Mouse (Mus musculus): ENCODE data around the gene Vmn1r93.
"Not testable (repeated sequence)": the region's sequence is repeated elsewhere in the genome, so short reads cannot be mapped to it uniquely, and the experiment has no call there.

Gene Vmn1r93

DNA sequence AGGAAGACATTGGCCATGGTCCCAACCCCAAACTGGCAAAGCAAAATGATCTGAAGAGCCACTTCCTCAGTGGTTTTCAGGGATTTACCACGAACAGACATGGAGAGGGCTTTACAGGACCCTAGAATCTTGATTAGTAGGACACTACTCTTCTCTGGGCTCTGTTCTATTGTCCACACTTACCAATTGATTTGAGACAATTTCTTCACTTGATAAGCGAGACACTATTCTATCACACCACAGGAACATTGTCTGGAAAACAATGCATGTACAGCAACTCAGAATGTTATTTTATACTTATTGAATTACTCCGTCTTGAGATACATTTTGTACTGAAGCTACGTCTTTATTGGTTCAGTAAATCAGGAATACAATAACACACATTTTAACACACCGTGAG is at the start of gene Vmn1r93:
Gene Vmn1r93, minus strand, starts transcription at position 101 of the 400 bp plus-strand sequence.
- not testable (repeated sequence) for DNase-seq (ENCODE audit: low spot score)

GRCm38 (mm10) chr7:20168277-20168676 is 29.4 kb upstream of the Vmn1r93 start, which contains the start of gene Vmn1r94:
Gene Vmn1r94, minus strand, starts transcription at chr7:20168377.
- DNase-seq (ENCODE audit: low spot score): not testable (repeated sequence)

GRCm38 (mm10) chr7:20122479-20122878 is 16.4 kb downstream of the Vmn1r93 start, which contains the start of gene Gm16442:
Gene Gm16442, minus strand, starts transcription at chr7:20122579.
- not testable (repeated sequence) for DNase-seq (ENCODE audit: low spot score)

DNA sequence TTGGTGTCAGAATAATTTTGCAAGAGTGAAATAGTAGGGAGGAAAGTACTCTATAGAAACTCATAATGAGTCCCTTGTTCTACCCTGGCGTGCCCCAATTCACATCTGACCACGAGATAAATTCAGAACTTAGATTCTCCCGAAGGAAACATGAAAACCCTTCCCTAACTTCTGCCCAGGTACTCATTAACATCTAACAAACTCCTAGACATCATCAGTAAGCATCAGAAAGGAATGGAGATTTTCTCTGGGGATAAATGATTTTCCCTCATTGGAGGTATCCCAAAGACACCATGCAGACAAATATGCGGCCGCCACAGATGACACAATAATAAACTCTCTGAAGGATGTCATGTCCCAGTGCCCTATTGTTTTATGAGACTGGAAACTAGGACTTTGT is 39.5 kb downstream of the Vmn1r93 start, which contains the start of gene Vmn1r91:
Gene Vmn1r91, plus strand, starts transcription at position 301 of the 400 bp plus-strand sequence.
- not testable (repeated sequence) for DNase-seq (ENCODE audit: low spot score)

Data from T-cell, adult 2 months (primary cell).